In genomic region chr17:42694730-42695129, GRCm38 (mm10) we compare ENCODE assay signal across 25 mouse cellular contexts. TPM values are rescaled to one million over a fixed set of nuclear protein-coding genes. Genes with fewer than 3 reads are reported as not detected.
A peak's percentile ranks its signal among the peaks of the same experiment; 100 is the strongest.
DNase-seq lines count a peak whose midpoint lies in the region; ATAC-seq lines count a peak whose summit lies in the region.
"Had no signal": no experiment of that assay in that cellular context is flagged by ENCODE, and none has a peak within 500 bp of the region (broad histone marks: within the 10 kb centered on the region; RNA-seq: fewer than 3 reads in every experiment).

No protein-coding gene starts in this region.

- no peak overlapping the region for H3K4me3 ChIP-seq in heart, embryonic 12.5 days
- no peak overlapping the region for H3K4me3 ChIP-seq in midbrain, embryonic 15.5 days
- no peak overlapping the region for H3K4me3 ChIP-seq in hindbrain, embryonic 11.5 days (ENCODE audit: low read depth, low read length)
- H3K4me3 ChIP-seq: forebrain, embryonic 12.5 days; gastrocnemius, adult 2 months; heart, embryonic 15.5 days; hindbrain, embryonic 10.5 days; limb, embryonic 15.5 days; midbrain, embryonic 13.5 days; myocyte; neural tube, embryonic 15.5 days had no signal

- no peaks in the 10 kb centered on the region for H3K36me3 ChIP-seq in heart, embryonic 12.5 days
- no peaks in the 10 kb centered on the region for H3K36me3 ChIP-seq in midbrain, embryonic 15.5 days (replicated peaks)
- H3K36me3 ChIP-seq in hindbrain, embryonic 11.5 days (ENCODE audit: control insufficient read depth, insufficient read depth, low read length) = no peaks in the 10 kb centered on the region
- H3K36me3 ChIP-seq: forebrain, embryonic 12.5 days; heart, embryonic 15.5 days; hindbrain, embryonic 10.5 days; limb, embryonic 15.5 days; midbrain, embryonic 13.5 days; neural tube, embryonic 15.5 days had no signal

- 78% methylated on average over 4 of the region's 4 CpGs for WGBS in heart, embryonic 12.5 days
- WGBS in midbrain, embryonic 15.5 days = 90% methylated on average over 4 of the region's 4 CpGs
- 88% methylated on average over 4 of the region's 4 CpGs for WGBS in hindbrain, embryonic 11.5 days

- H3K27ac ChIP-seq in heart, embryonic 12.5 days (ENCODE audit: poor library complexity, severe bottlenecking) = no peak overlapping the region
- H3K27ac ChIP-seq in midbrain, embryonic 15.5 days = no peak overlapping the region
- H3K27ac ChIP-seq in hindbrain, embryonic 11.5 days (ENCODE audit: low read depth, low read length) = no peak overlapping the region
- H3K27ac ChIP-seq: forebrain, embryonic 12.5 days; gastrocnemius, adult 2 months; heart, embryonic 15.5 days; hindbrain, embryonic 10.5 days; limb, embryonic 15.5 days; midbrain, embryonic 13.5 days; neural tube, embryonic 15.5 days; stomach, postnatal 0 days had no signal

- ATAC-seq in heart, embryonic 12.5 days (ENCODE audit: insufficient number of reproducible peaks, low FRiP score) = no peak
- ATAC-seq in midbrain, embryonic 15.5 days (replicated peaks) = no peak
- ATAC-seq in hindbrain, embryonic 11.5 days (ENCODE audit: low FRiP score) = no peak
- ATAC-seq: activated CD4-positive, CD25-positive, alpha-beta regulatory T cell, adult 4 months; liver, postnatal 0 days; midbrain, embryonic 13.5 days; Patski had no signal

- H3K4me1 ChIP-seq in heart, embryonic 12.5 days (replicated peaks) = no peaks in the 10 kb centered on the region
- H3K4me1 ChIP-seq in midbrain, embryonic 15.5 days = no peaks in the 10 kb centered on the region
- H3K4me1 ChIP-seq in hindbrain, embryonic 11.5 days (replicated peaks; ENCODE audit: control insufficient read depth, insufficient read depth, low read length) = no peaks in the 10 kb centered on the region
- H3K4me1 ChIP-seq: forebrain, embryonic 12.5 days; heart, embryonic 15.5 days; hindbrain, embryonic 10.5 days; limb, embryonic 15.5 days; midbrain, embryonic 13.5 days; neural tube, embryonic 15.5 days had no signal

- H3K9ac ChIP-seq in heart, embryonic 12.5 days = no peak overlapping the region
- H3K9ac ChIP-seq in midbrain, embryonic 15.5 days = no peak overlapping the region
- H3K9ac ChIP-seq in hindbrain, embryonic 11.5 days (ENCODE audit: low read depth, low read length) = no peak overlapping the region
- H3K9ac ChIP-seq: forebrain, embryonic 12.5 days; heart, embryonic 15.5 days; limb, embryonic 15.5 days; liver, postnatal 0 days; midbrain, embryonic 13.5 days; neural tube, embryonic 15.5 days had no signal

- H3K4me2 ChIP-seq in heart, embryonic 12.5 days = no peak overlapping the region
- no peak overlapping the region for H3K4me2 ChIP-seq in midbrain, embryonic 15.5 days
- no peak overlapping the region for H3K4me2 ChIP-seq in hindbrain, embryonic 11.5 days (replicated peaks; ENCODE audit: low read depth, low read length)
- H3K4me2 ChIP-seq: forebrain, embryonic 12.5 days; heart, embryonic 15.5 days; limb, embryonic 15.5 days; midbrain, embryonic 13.5 days; neural tube, embryonic 15.5 days had no signal

- no peaks in the 10 kb centered on the region for H3K27me3 ChIP-seq in heart, embryonic 12.5 days (replicated peaks)
- H3K27me3 ChIP-seq in midbrain, embryonic 15.5 days (replicated peaks) = no peaks in the 10 kb centered on the region
- no peaks in the 10 kb centered on the region for H3K27me3 ChIP-seq in hindbrain, embryonic 11.5 days (ENCODE audit: control insufficient read depth, insufficient read depth, low read length)
- H3K27me3 ChIP-seq: forebrain, embryonic 12.5 days; heart, embryonic 15.5 days; limb, embryonic 15.5 days; midbrain, embryonic 13.5 days; neural tube, embryonic 15.5 days; Patski had no signal

- H3K9me3 ChIP-seq in heart, embryonic 12.5 days (replicated peaks) = no peaks in the 10 kb centered on the region
- H3K9me3 ChIP-seq in midbrain, embryonic 15.5 days = no peaks in the 10 kb centered on the region
- no peaks in the 10 kb centered on the region for H3K9me3 ChIP-seq in hindbrain, embryonic 11.5 days (ENCODE audit: control insufficient read depth, low read length)
- H3K9me3 ChIP-seq: forebrain, embryonic 12.5 days; heart, embryonic 15.5 days; hindbrain, embryonic 10.5 days; limb, embryonic 15.5 days; midbrain, embryonic 13.5 days; neural tube, embryonic 15.5 days had no signal

- DNase-seq in heart, postnatal 4 days = peak; percentile 18
- peak; percentile 49 to 65 for DNase-seq in left cerebral cortex, adult 18-20 months (ENCODE audit: low spot score in 2 of 2)
- DNase-seq in left cerebral cortex, adult 11 months (ENCODE audit: low spot score) = no peak
- DNase-seq in adipocyte (ENCODE audit: low spot score) = peak; percentile 5
- peak; percentile 10 to 64 for DNase-seq in left cerebral cortex, adult 8-10 months (ENCODE audit: low spot score in 2 of 2)
- no peak for DNase-seq in hindbrain, embryonic 11.5 days (ENCODE audit: low spot score)
- DNase-seq: gastrocnemius, adult 2 months; heart, adult 18-20 months; liver, postnatal 0 days; retina, postnatal 1 day; thymus, postnatal 25 days had no signal

RNA-seq across cellular contexts. Expression of gene Adgrf4, which starts 2.6 kb away (rescaled TPM):
- total RNA-seq in heart, postnatal 4 days (2021) = under 1 TPM; 0.14 TPM
- 0.18 TPM in 1 of 2 replicates, not detected in the other for polyA plus RNA-seq in heart, embryonic 12.5 days (2016; fragmentation: Nextera tagmentation; extraction: Ambion mirVana)
- total RNA-seq in left cerebral cortex, adult 18-20 months (2021) = 1 to 10 TPM; 1.5 to 2.0 TPM
- total RNA-seq in left cerebral cortex, adult 8-10 months (2022) = 1 to 10 TPM; 1.1 to 3.0 (median 2.2) TPM
- 0.15 and 0.25 TPM in 2 replicates for polyA plus RNA-seq in midbrain, embryonic 15.5 days (2015; fragmentation: Nextera tagmentation; extraction: Ambion mirVana)
- 0.06 and 0.11 TPM in 2 replicates for polyA plus RNA-seq in hindbrain, embryonic 11.5 days (2014; fragmentation: Nextera tagmentation; extraction: Ambion mirVana)
- total RNA-seq: megakaryocyte progenitor cell, adult 5-6 weeks had no signal
- polyA plus RNA-seq: activated CD4-positive, CD25-positive, alpha-beta regulatory T cell, adult 4 months; forebrain, embryonic 12.5 days; hindbrain, embryonic 10.5 days; kidney, embryonic 14.5 days; liver, postnatal 0 days; myocyte had no signal

RNA-seq across cellular contexts. Expression of gene Adgrf2, which starts 47.2 kb away (rescaled TPM):
- total RNA-seq in heart, postnatal 4 days (2021) = under 1 TPM; 0.20 to 0.36 TPM
- polyA plus RNA-seq in heart, embryonic 12.5 days (2016; fragmentation: Nextera tagmentation; extraction: Ambion mirVana) = 0.11 and 0.18 TPM in 2 replicates
- under 1 TPM; 0.63 to 0.94 TPM for total RNA-seq in left cerebral cortex, adult 18-20 months (2021)
- 1 to 10 TPM in 2 of 4 experiments, under 1 TPM in 2; 0.37 to 1.5 (median 0.85) TPM for total RNA-seq in left cerebral cortex, adult 8-10 months (2022)
- 0.08 and 0.12 TPM in 2 replicates for polyA plus RNA-seq in midbrain, embryonic 15.5 days (2015; fragmentation: Nextera tagmentation; extraction: Ambion mirVana)
- polyA plus RNA-seq in hindbrain, embryonic 11.5 days (2014; fragmentation: Nextera tagmentation; extraction: Ambion mirVana) = not detected in 2 replicates
- polyA plus RNA-seq: activated CD4-positive, CD25-positive, alpha-beta regulatory T cell, adult 4 months; hindbrain, embryonic 10.5 days; kidney, embryonic 14.5 days; liver, postnatal 0 days had no signal

Comparison
In these comparisons a context has a peak if more than half of its experiments do, and no peak if none do; other contexts are left out.
1. DNase-seq: peak in heart, postnatal 4 days (single experiment), left cerebral cortex, adult 18-20 months (2 of 2), adipocyte (single experiment) and left cerebral cortex, adult 8-10 months (2 of 2); none in left cerebral cortex, adult 11 months (single experiment) and hindbrain, embryonic 11.5 days (single experiment).